Mouse (Mus musculus) megakaryocyte, adult 5-6 weeks (primary cell): Measurements from ENCODE around the gene Churc1. TPM values are rescaled to one million over a fixed set of nuclear protein-coding genes. Genes with fewer than 3 reads are reported as not detected.
A peak's percentile ranks its signal among the peaks of the same experiment; 100 is the strongest.

Experiments
- ATAC-seq: 2 replicates; pipeline ENCODE4 v1.8.0; 2016; ENCODE audit warnings: mild to moderate bottlenecking, inconsistent platforms; ENCODE audit not compliant: poor library complexity, severe bottlenecking
- total RNA-seq, 2 experiments: library from RNA; stranded (forward) in 1 of 2; stranded (reverse) in 1 of 2; fragments of 153-499, 151-499 nt in 1 of 2; fragments of 221-1000, 200-1000 nt in 1 of 2; gene quantifications; 2 replicates each; pipeline versions ENCODE4 v1.2.3 to v1.2.4; 2015 to 2017

Gene Churc1
- total RNA-seq, 2 experiments from 2014 or later = 37.0 to 78.3 TPM

- ATAC-seq = peak; percentile 43; the same call in 1 of the 2 replicates
Measured at GRCm38 (mm10) chr12:76792540-76792939, 27.2 kb downstream of the Churc1 start.

- no peak for ATAC-seq
Measured at GRCm38 (mm10) chr12:76795350-76795749, 30.0 kb downstream of the Churc1 start, which contains the start of gene Gpx2. Gene Gpx2 (minus strand): TSS chr12:76795554.

GRCm38 (mm10) chr12:76796938-76797539, 31.7 kb downstream of the Churc1 start:
- ATAC-seq = no peak

GRCm38 (mm10) chr12:76798008-76798720, 32.8 kb downstream of the Churc1 start:
- ATAC-seq = no peak

GRCm38 (mm10) chr12:76803028-76803427, 37.7 kb downstream of the Churc1 start:
- ATAC-seq = no peak

- ATAC-seq = peak; percentile 80
Measured at GRCm38 (mm10) chr12:76803700-76804252, 38.4 kb downstream of the Churc1 start.

DNA sequence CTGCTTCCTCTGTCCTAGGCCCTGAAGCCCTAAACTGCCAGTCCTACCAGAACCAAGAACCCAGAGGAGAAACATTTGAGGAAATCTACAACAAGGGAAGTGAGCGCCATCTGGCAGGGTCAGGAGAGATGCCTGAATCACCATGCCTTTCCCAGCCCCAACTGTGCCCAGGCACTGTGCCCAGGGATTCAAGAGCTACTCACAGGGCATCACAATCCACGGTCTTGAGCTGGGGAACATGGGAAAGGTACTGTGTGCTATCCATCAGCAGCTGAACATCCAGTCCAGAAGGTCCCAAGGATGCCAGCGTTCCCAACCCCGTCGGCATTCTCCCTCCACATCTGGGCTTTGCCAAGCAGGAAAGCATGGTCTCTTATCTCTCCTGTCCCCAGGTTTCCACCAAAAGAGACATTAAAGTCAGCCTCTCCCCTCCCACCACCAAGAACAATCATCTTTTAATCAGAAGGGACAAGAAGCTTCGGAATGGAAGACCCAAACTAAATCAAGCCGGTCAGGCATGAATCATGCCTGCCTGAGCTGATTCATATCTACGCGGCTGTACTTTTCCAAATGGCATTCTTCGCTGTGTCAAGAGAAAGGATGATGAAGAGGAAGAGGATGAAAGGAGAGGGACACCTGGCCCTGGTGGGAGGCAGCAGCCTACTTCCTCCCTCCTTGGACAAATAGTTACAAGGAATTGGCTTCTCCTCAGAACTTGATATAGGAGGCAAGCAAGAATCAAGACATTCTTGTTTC, 39.9 kb downstream of the Churc1 start:
- ATAC-seq = no peak

- no peak for ATAC-seq
Measured at GRCm38 (mm10) chr12:76807796-76808195, 42.5 kb downstream of the Churc1 start.

DNA sequence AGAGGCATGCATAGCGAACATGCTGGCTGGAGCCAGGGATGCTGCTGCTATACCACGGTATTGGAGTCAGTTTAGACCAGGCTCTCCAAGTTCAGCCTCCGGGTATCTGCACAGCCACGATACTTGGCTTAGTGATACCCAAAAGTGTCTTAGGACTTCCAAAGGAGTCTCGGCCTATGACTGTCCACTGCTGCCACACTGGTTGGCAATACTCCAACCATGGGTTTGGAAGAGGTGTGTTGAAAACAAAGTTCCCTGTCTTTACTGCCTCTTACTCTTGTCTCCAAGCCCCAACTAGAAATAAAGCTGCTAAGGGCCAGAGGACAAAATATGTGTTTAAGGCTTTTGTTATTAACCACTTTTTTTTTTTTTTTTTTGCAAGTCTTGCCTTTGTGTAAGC, 45.2 kb downstream of the Churc1 start:
- ATAC-seq = no peak

- no peak for ATAC-seq
Measured at GRCm38 (mm10) chr12:76811006-76811405, 45.7 kb downstream of the Churc1 start.

DNA sequence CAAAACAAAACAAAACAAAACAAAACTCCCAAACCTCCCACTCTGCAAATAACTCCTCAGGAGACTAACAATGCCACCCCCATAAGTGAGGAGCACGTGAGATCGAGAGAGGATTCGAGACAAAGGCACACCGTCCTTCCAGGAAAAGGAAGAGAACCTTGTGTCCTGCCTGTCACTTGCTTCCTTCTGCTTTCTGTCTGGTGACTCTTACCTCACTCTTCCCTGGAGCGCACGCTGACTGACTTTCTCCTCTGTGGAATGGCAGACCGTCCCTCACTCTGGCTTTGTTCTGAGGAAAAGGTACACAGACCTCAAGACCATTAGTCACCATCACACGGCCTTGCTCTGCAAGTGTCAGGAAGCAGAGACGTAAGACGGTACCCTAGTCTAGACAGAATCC, 48.2 kb downstream of the Churc1 start:
- peak; percentile 60 for ATAC-seq

GRCm38 (mm10) chr12:76814120-76814519, 48.8 kb downstream of the Churc1 start:
- no peak for ATAC-seq

DNA sequence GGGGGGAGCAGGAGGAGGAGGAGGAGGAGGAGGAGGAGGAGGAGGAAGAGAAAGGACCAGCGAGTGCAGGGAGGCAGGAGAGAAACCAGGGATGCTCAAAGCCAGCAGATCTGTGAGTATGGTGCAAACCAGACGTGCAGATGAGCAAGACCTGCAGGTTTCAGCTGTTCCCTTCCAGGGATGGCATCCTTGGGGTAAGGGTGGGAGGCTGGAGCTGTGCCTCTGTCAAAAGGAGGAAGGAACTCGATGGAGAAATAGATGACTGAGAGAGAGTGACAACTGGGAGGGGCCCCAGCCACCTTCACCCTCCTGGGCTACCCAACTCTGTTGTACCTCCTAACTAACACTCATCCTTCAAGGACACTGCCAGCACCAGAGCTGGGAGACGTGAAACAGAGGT, 51.4 kb downstream of the Churc1 start:
- peak; percentile 80 for ATAC-seq

- no peak for ATAC-seq
Measured at GRCm38 (mm10) chr12:76817176-76817575, 51.8 kb downstream of the Churc1 start.

- no peak for ATAC-seq
Measured at GRCm38 (mm10) chr12:76818120-76818519, 52.8 kb downstream of the Churc1 start.

GRCm38 (mm10) chr12:76818908-76819307, 53.6 kb downstream of the Churc1 start:
- no peak for ATAC-seq

GRCm38 (mm10) chr12:76819816-76820215, 54.5 kb downstream of the Churc1 start:
- ATAC-seq = no peak

- no peak for ATAC-seq
Measured at GRCm38 (mm10) chr12:76820615-76821014, 55.3 kb downstream of the Churc1 start.

- peak; percentile 73 for ATAC-seq
Measured at GRCm38 (mm10) chr12:76822002-76822650, 56.8 kb downstream of the Churc1 start.

DNA sequence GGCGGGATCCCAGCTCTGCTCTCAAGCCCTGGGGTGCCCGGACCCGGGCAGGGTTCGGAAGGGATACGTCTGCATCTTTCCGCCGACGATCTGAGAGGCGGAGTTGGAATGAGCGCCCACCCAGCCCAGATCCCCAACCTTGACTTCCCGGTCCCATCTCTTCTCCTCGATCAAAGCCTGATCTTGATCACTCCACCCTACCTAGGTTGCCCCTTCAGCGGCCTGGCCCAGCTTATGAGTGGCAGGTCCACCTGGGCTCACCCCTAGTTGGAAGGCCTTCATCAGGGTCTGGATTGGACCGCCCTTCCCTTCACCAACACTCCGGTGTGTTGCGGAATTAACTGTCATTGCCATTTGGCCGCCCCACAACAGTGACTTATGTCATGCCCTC, 57.3 kb downstream of the Churc1 start, which contains the start of gene Rab15:
Rab15 (minus strand) TSS at position 258 of the 391 bp plus-strand sequence.
- 0 out of 2 replicates have a peak, but pooled peaks have one; percentile 7 for ATAC-seq

DNA sequence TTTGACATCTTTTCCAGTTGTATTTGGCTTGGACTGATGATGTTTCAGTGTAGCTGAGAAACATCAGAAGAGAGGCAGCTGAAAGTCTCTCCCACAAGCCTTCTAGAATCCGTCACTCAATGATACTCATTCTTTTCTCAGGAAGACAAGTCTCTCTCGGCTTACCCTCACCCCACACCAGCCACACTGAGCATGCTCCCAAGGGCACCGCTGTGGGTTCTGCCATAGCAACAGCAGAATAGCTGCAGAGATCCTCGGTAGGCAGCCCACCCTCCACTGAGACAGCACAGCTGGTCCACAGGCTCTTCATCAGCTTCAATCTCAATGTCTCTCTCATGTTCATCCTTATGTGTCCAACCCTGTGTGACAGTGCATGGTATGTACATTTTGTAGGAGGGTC, 59.9 kb downstream of the Churc1 start:
- no peak for ATAC-seq
